Mouse (Mus musculus) gastrocnemius, adult 2 months (tissue): Measurements from ENCODE around the gene Grap2. TPM values are rescaled to one million over a fixed set of nuclear protein-coding genes. Genes with fewer than 3 reads are reported as not detected.

Source experiments
- DNase-seq: peaks from one replicate; pipeline ENCODE4 v3.0.0; 2022
- H3K27ac ChIP-seq: fragments of 200-600 bp; 2 replicates; pipeline ENCODE4 v1.8.1; 2022; ENCODE audit warnings: mild to moderate bottlenecking
- H3K4me3 ChIP-seq: fragments of 200-600 bp; 2 replicates; pipeline ENCODE4 v1.8.1; 2022; ENCODE audit warnings: mild to moderate bottlenecking, moderate library complexity
- CTCF ChIP-seq: fragments of 200-600 bp; IDR thresholded peaks from 2 replicates; pipeline ENCODE4 v1.8.1; 2022; ENCODE audit warnings: antibody characterized with exemption, mild to moderate bottlenecking, moderate library complexity
- intact Hi-C: fragments of 180-260 bp; cut with DNase I; formaldehyde crosslinking; loops from one replicate; pipeline ENCODE4 v1.15.1; 2025
- microRNA-seq: library from miRNA; unstranded; fragments of <30 nt; microRNA quantifications from one replicate; pipeline ENCODE4 v1.2.0, GENCODE M21; 2021
- total RNA-seq, 2 experiments: library from RNA; stranded (reverse); gene quantifications; 2 replicates each; pipeline ENCODE4 v1.2.3; 2021

The Grap2 gene
- total RNA-seq, 2 experiments from 2014 or later, result 0.31 TPM; not detected in 1

GRCm38 (mm10) chr15:80688536-80688935 lies 116.1 kb downstream of the Grap2 start:
- H3K27ac ChIP-seq, result no peak overlapping the region
- no peak for TF ChIP-seq CTCF
- no peak for DNase-seq
- H3K4me3 ChIP-seq, result no peak overlapping the region
- intact Hi-C loops, result no loop called here

GRCm38 (mm10) chr15:80693492-80693891 lies 121.1 kb downstream of the Grap2 start:
- Histone ChIP-seq H3K4me3 (no peak overlapping the region), H3K27ac (no peak overlapping the region)
- intact Hi-C loops, result loop anchor here (5.0 kb wide), 2 partner anchors 61 to 426 kb away; no protein-coding TSS in a partner anchor
- DNase-seq, result no peak
- no peak for TF ChIP-seq CTCF

DNA sequence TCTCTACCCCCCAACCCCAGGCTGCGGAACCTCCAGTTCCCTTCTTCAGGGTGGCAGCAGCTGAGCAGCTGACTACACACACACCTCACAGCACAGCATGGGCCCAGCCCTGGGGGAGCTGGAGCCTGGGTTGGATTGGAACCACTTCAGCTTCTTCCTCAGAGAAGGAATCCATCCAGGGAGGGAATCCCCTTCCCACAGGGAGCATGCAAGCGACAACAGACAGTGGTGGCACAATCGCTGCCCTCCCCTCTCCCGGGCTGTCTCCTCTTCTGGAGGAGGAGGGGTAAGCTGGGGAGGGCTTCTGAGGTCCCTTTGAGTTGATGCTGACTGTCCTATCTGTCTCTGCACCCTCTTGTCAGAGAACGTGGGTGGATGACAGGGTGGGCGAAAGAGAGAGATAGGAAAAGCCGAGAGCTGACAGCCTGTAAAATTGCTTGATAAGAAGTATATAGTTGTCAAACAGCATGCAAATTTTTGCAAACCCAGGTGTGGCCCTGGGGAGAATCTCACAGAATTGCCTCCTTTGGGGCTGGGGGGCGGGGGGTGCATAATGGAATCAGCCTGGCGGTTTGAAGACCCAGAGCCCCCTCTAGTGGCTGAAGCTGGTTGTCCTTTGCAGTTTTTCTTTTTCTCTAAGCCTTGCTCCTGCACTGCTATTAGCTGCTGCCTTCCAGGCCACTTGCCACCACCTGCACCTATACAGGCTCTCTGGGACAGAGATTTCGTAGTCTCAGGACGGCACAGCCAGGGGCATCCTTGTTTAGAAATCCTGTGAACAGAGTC lies 121.9 kb downstream of the Grap2 start:
- TF ChIP-seq CTCF, result peak; percentile 85
- Histone ChIP-seq H3K4me3 (no peak overlapping the region), H3K27ac (no peak overlapping the region)
- peak; percentile 54 for DNase-seq
- intact Hi-C loops, result loop anchor here (2.0 to 5.0 kb wide), 4 partner anchors 62 to 427 kb away; no protein-coding TSS in a partner anchor

- no peak for DNase-seq
- no peak for TF ChIP-seq CTCF
- no peak overlapping the region for H3K4me3 ChIP-seq
- intact Hi-C loops, result no loop called here
- H3K27ac ChIP-seq, result no peak overlapping the region
These were observed 125.2 kb downstream of the Grap2 start for GRCm38 (mm10) chr15:80697564-80697963.

DNA sequence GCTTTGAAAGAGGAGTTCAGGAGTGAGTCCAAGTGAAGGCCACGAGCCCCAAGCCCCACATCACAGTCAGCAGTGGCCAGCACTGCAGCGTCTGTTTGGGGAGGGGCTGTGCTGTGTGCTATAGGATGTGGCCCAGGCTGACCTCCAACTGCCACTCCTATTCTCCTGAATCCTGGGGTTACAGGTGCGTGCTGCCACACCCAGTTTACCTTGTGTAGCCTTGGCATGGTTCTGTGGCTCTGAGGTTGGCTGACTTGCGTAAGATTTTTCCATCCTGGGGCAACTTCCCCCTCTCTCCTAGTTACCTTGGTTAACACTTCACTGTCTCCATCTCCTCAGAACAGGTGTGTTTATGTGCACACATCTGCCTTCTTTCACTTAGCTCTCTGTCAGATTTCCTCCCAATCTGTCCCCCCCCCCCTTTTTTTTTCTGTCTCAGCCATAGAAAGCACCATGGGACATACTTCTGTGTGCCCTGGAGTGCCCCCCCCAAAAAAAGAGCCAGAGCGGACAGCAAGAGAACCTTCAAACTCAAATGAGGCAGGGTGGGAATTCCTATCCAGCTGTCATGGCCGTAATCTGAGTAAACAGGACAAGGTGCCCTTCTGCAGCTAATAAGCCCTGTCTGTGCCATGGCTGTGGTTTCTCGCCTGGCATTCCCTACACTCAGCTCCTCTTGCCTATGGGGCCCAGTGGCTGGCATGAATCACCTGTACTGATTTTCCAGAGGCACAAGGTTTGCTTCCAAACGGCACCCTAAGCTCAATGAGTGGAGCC lies 129.3 kb downstream of the Grap2 start:
- TF ChIP-seq CTCF, result no peak
- H3K4me3 ChIP-seq, result no peak overlapping the region
- intact Hi-C loops, result loop anchor here (5.0 to 10.0 kb wide), 3 partner anchors 439 to 767 kb away; partner anchors contain the start of gene Rps19bp1
- peak; percentile 45 for DNase-seq
- H3K27ac ChIP-seq, result peak overlapping the region; percentile 58

Small RNAs within 50 kb of the gene (microRNA-seq; reads per million reads assigned to microRNA genes)
- not detected for gene Mir6957

Other genes with a start within 250 kb of the Grap2 start
- gene Enthd1, start 7.4 kb upstream of the Grap2 start, total RNA-seq, result not detected
- under 1 TPM in 1 of 2 experiments, not detected in 1; 0.10 TPM for gene Fam83f, start 99.3 kb downstream of the Grap2 start, total RNA-seq
- gene Tnrc6b, start 138.7 kb downstream of the Grap2 start, total RNA-seq, result 10 to 100 TPM; 48.5 to 55.6 TPM